Mouse (Mus musculus): ENCODE measurements at regions not wholly inside any gene's neighbourhood (a gene's known extent, or its start where the extent isn't known, plus 50 kb on each side); places are given as distances from the start of the nearest gene placed in this dataset.

DNA sequence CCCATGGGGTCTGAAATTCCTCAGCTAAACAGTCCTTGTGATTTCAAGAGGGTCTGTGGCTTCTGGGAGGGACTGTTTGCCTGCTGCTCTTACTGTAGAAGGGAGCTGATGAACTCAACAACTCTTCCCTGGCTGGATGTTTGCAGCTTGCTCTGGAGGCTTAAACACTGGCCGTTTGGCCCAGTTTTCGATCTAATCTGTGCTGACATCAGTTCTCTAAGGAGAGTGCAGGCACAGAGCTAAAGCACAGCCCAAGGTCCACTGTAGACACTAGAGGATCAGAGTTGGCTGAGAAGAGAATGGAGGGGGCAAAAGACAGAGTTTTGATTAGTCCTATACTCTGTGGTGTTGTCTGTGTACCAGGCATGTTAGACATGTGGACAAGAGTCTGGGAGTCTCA, 490.1 kb downstream of the Nedd1 start:
- DNase-seq (ENCODE audit: low spot score), result no peak

- DNase-seq (ENCODE audit: low spot score), result no peak
Observed at GRCm38 (mm10) chr10:92225818-92226217, 496.4 kb downstream of the Nedd1 start.

- no peak for DNase-seq (ENCODE audit: low spot score)
Observed at GRCm38 (mm10) chr10:92225071-92225470, 497.1 kb downstream of the Nedd1 start.

GRCm38 (mm10) chr10:92219310-92219709, 502.9 kb downstream of the Nedd1 start:
- DNase-seq (ENCODE audit: low spot score), result no peak

GRCm38 (mm10) chr10:92170856-92171255, 551.4 kb downstream of the Nedd1 start:
- DNase-seq (ENCODE audit: low spot score), result no peak

DNA sequence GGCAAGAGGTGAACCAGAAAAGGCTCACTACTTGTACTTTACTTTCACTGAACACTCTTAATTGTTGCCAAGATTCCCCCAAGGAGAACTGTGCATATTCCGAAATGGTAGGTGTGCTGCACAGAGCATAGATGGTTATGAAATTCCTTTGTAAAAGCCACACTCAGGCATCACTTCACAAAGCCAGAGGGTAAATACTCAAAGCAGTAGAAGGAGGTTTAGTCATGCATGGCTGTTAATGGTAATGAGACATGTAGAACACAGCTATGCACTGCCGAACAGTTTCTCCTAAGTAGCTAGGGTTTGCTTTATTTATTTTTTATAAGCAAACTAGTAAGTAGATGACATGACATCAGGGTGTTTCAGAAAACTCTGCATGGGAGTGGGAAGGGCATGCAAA, 556.2 kb downstream of the Nedd1 start:
- no peak for DNase-seq (ENCODE audit: low spot score)

DNA sequence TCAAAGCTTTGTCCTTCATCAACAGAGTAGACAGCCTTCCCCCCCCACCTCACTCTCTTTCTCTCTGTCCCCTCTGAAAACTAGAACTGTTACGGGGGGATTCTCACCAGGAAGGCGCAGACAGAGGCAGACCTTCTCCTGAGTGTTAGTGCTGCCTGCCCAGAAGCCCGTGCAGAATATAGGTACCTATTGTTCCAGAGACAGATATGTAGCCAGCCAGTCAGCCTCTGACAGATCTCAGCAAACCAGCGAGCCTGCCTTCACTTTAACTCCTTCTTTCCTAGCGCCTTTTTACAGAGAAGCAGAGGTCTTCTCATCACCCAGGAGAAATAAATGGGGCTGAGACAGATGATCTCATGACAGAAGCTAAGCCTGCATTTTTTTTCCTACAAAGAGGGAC, 557.2 kb downstream of the Nedd1 start:
- DNase-seq (ENCODE audit: low spot score), result no peak

- DNase-seq (ENCODE audit: low spot score), result no peak
Observed at GRCm38 (mm10) chr10:92164648-92164960, 557.6 kb downstream of the Nedd1 start.

DNA sequence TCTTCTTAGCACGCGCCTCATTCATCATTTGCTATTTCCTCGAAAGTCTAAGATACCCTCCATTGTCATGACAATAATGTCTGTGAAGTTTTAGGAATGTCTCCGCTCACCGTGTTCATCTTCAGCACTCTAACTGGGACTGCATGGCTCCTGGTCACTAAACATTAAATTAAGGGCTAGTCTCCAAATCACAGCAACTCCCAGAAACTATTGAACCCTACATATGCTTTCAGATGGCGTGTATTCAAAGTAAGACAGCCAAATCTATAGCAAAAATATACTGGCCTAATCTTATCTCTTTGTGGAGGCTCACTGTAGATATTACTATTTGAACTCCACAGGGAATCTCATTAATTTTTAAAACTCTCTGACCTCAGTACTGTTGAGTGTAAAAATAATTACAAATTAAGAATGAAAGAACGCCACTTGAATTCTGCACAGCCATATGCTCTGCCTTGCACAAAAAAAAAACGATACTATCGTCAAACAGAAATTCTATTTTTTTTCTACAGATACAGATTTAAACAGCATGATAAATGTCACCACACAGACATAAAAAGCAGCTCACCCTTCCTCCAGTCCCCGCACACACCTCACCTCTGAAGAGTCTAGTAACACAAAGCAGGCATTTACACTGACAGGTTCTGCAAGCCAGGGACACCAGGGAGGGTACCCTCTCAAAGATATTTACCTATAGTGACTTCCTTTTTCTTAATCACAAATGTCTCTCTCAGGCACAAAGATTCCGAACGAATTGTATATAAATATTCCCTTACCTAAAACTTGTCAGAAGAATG, 558.2 kb downstream of the Nedd1 start:
- DNase-seq (ENCODE audit: low spot score), result no peak

GRCm38 (mm10) chr10:92163071-92163504, 559.1 kb downstream of the Nedd1 start:
- DNase-seq (ENCODE audit: low spot score), result no peak

DNA sequence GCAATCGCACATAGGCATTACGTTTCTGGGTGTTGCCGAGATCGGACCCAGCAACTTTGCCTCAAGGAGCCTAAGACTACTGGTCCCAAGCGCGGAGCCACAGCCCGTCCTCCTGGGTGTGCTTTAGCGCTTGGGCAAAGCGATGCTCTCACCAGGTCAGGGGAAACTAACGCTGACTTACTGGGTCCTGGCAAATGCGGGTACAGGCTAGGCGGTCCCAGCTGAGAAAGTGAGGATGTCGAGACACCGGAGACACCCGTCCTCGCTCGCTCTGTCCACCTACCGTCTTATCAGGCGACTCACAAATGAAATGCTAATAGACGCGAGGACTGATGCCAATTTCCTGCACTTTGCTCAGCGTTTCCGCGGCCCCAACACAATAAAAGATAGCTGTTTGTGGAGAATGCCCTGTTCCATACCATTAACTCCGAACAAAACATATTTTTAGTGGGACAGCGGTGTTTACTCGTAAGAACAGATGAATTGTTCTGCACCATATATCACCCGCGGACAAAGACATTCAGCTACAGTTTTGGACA, 559.7 kb downstream of the Nedd1 start:
- no peak for DNase-seq (ENCODE audit: low spot score)

DNA sequence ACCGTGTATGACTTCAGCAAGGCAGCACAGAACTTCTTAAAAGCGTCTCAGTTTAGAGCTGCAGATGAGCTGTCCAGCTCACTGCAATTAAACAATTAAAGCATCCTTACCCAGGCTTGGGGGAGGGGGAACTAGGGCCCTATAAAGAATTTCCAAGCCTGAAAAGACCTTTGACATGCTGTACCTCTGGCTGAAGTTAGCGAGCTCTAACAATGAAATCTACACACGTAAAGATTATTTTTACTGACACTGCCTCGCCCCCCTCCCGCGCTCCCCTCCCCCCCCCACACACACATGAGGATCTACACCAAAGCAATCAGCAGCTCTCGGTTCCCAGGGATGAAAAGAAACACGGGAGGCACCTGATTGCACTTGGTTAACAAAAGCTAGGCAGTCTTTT, 560.7 kb downstream of the Nedd1 start:
- no peak for DNase-seq (ENCODE audit: low spot score)

DNA sequence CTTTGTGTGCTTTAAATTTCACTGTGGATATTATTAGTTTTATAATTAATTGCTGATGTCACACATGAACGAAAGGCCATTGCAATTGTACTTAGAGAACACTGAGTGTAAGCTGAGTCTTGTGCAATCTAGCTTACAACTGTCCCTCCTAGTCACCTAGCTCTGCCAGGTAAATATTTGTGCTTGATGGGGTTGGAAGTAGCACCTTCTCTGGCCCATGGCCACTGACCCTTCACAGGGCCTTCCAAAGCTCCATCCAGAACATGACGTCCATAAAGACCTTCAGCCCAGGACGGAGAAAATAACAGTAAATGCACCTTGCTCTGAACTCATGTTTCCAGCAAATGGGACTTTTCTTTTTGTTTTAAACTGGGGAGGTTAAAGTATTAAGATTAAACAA, 576.0 kb downstream of the Nedd1 start:
- no peak for DNase-seq (ENCODE audit: low spot score)

- no peak for DNase-seq (ENCODE audit: low spot score)
Observed at GRCm38 (mm10) chr10:92135521-92135920, 586.7 kb downstream of the Nedd1 start.

DNA sequence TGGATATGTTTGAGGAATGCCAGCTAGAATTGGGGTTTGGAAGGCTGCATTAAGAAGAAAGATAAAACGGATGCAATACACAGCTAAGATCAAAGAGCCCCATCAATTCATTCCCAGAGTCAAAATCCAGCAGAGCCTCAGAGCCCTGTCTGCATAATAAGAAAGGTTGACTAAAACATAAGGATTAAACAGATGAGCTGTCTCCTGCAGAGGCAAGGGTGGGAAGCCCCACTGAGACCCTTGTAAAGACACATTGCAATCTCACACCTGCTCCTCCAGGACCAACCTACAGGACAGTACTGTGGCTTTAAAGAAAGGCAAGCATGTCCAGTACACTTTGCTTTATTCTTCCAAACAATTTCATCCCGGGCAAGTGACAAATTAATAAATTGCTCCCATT, 609.4 kb downstream of the Nedd1 start:
- DNase-seq (ENCODE audit: low spot score), result no peak

DNA sequence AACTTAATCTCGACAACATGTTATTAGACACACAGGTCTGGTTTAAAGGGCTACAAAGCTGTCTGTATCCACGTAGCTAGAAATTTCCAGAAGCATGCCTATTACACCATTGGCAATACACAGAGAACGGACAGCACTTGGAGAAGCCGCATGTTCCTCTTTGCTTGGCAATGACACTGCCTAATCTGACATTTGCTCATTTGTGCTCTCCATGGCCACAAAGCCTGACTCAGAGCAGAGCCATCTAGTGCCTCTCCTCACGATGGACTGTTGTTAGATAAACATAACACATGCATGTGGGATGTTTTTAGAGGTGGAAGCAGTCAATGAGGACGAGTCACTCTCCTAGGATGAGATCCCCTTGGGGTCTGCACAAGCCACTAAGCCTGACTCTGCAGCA, 615.9 kb downstream of the Nedd1 start:
- no peak for DNase-seq (ENCODE audit: low spot score)

DNA sequence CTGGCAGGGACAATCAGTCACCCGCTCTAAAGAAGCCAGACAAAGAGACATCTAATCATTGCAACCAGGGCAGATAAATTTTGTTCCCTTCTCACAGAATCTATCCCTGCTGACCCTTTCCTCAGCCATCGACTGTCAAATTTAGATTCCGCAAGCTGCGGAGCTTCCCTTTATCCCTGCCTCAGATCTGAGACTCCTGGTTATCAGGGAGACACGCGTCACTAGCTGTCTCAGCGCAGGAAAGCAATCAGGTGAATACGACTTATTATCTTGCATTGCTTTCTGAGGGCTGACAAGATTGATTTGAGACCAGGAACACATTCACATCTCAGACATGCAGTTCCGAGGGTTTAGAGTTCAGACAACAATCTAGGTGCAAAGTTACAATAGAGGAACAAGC, 618.3 kb downstream of the Nedd1 start:
- no peak for DNase-seq (ENCODE audit: low spot score)

DNA sequence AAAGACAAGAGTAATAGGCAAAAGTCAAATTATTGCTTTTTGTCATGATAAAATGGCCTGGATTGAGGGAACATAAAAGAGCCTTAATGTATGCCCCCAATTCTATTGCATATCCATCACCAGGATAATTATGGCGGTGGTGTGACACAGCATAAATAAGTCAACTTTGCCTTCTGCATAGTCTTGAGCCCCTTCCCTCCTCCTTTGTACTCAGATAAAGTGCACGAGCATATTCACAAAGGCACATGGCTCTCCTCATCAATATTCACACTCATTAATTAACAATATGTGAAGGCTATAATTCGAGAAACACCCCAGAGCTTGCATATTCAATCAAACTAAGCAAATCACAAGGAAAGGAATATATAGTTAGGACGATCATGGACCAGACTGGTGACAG, 619.5 kb downstream of the Nedd1 start:
- DNase-seq (ENCODE audit: low spot score), result no peak

DNA sequence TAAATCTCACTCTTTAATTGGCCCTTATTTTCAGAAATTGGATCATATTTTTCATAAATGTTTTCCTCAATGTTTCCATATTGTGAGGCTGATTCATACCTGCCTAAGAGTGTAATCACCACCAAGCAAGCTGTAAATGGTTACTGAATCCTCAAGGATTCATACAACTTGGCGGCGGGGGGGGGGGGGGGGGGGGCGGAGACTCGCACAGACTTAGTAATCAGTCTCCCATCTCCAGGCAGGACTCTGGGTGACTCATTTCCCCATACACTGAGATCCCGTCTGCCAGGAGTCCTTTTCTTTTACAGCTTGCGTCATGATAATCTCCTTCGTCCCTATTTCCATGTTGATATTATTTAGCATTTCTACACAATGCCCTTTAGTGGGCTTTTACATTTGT, 624.7 kb downstream of the Nedd1 start:
- DNase-seq (ENCODE audit: low spot score), result no peak

DNA sequence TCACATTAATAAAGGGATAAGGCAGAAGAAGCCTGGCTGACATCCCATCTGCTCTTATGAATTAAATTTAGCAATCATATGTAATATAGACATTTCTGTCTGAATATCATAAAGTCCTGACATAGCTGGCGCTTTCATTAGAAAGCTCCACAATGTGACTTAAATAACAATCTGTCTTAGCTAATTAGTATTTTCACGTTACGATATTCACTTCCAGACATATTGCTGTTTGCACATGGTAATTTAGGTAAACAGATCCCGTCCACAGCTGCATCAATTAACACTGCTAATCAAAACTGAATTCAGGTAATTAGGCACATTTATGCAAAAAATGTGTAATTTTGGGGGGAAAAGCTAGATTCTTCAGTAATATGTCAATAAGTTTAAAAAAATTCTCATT, 625.1 kb downstream of the Nedd1 start:
- DNase-seq (ENCODE audit: low spot score), result no peak

DNA sequence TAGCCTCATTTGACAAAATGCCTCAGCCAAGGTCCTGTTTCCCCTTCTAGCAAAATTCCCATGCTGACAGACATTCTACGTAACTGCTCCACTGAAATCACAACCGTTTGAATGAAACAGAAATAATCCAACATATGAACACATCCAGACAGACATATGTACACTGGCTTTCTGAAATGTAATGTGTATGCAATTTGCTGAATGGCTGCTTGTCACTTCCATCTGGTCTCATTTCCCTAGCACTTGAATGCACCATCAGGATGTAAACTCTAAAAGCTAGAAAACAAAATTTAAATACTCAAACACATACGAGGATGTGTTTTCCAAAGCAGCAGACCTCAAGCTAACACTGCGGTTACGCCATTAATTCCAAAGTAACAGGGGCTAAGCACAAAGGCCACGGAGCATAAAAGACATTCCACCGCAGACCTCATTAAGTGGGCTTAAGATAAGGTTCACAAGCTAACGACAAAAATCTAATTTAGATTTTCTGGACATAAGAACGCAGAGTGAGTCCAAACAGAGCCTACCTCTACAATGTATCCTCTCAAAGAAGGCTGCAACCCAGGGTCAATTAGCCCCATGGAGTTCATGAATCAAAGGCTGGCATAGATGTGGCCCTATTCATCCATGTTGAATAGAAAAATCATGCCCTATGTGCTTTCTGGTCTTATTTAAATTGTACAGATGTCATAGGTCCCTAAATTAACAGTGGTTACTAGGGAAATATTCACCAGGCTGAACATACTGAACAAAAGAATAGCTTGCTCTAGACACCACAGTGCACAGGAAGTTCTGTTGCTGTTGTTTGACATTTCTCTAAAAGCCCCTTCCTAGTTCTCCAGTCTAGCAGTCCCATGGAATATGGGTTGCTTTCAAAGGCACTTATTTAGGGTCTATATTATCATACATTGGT, 630.5 kb downstream of the Nedd1 start:
- DNase-seq (ENCODE audit: low spot score), result no peak

DNA sequence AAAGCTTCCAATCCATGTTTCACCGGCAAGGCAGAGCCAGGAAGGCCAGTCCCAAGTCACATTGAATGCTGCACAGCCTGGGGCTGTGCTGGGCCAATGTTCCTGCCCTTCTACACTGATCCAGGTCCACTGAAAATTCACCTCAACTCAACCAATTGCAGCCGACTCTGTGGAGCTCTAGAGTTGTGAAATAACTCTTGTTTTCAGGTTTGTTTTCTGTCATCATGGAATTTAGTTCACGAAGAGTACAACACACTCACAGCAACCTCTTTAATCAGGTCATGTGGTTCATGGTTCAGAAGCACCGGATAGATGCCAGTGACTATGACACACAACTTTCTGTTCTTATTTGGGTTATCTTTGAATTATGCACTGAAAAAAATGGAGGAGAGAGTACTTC, 640.1 kb downstream of the Nedd1 start:
- DNase-seq (ENCODE audit: low spot score), result no peak

DNA sequence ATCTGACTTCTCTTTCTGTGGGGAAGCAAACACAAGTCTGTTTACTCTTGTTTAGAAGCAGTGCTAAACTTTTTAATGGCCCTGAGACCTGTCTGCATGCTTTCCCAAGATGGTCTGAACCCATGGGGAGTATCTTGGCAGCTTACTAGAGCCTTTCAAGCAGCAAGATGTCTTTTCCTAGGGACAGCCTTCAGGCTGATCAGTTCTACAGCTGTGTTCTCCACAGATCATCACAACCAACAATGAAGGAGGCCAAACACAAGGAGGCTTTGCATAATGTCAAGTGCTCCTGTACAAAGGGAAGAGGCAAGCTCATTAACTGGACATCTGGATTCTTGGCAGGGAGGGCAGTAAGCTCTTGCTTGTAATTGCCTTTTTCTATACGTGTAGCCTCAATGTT, 641.0 kb downstream of the Nedd1 start:
- DNase-seq (ENCODE audit: low spot score), result no peak

All from layer of hippocampus, adult 11-12 months (tissue).